Mouse (Mus musculus) E14TG2a.4 (cell line): ENCODE measurements around the gene Rogdi.

Experiments used
- CTCF ChIP-seq: conservative IDR thresholded peaks from 2 replicates; pipeline ENCODE4 v1.5.1; 2014; ENCODE audit warnings: low read length
- NANOG ChIP-seq: IDR thresholded peaks from 2 replicates; pipeline ENCODE4 v1.6.1; 2014; ENCODE audit warnings: borderline replicate concordance, low read length, mixed read lengths
- POU5F1 ChIP-seq: IDR thresholded peaks from 2 replicates; pipeline ENCODE4 v1.6.1; 2014; ENCODE audit warnings: low read length, borderline replicate concordance

DNA sequence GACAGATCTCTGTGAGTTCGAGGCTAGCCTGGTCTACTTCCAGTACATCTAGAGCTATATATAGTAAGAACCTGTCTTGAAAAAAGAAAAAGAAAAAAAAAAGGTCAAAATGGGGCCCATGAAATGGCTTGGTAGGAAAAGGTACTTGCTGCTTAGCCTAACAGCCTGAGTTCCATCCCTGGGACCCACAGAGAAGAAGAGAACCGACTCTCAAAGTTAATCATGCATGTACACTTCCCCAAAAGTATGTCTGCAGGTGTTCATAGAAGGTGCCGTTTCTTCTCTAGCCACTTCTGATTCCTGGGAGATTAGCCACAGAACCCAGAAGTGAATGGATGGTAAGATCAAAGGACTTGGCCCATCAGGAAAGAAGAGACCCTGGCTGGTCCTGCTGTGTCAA, 44.9 kb downstream of the Rogdi start:
- TF ChIP-seq CTCF (no peak), NANOG (no peak), POU5F1 (no peak)
